Mouse (Mus musculus) kidney, adult 10 weeks (tissue): ENCODE results near the gene Kcnd1. TPM values are rescaled to one million over a fixed set of nuclear protein-coding genes. Genes with fewer than 3 reads are reported as not detected.

ENCODE experiments used
- polyA plus RNA-seq: library from polyadenylated mRNA; stranded (reverse); fragments of 350-450 nt; fragmentation: Illumina TruSeq; extraction: RNeasy Lipid Tissue Mini Kit (QIAGEN cat#74804); gene quantifications from one replicate; pipeline ENCODE4 v1.2.3, GENCODE M21; 2014; ENCODE audit warnings: low read depth, low replicate concordance

Kcnd1 gene
- polyA plus RNA-seq = not detected

GRCm38 (mm10) chrX:7821865-7822779 is at the start of gene Kcnd1:
TSS of gene Kcnd1 (plus strand) at chrX:7822289.

GRCm38 (mm10) chrX:7789542-7790136 is 32.5 kb upstream of the Kcnd1 start, which contains the start of gene Gripap1:
TSS of gene Gripap1 (plus strand) at chrX:7789765.

GRCm38 (mm10) chrX:7841163-7842162 is 19.4 kb downstream of the Kcnd1 start, which contains the start of gene Otud5:
TSS of gene Otud5 (plus strand) at chrX:7841364.

GRCm38 (mm10) chrX:7878007-7878419 is 55.9 kb downstream of the Kcnd1 start, which contains the start of gene Pim2:
TSS of gene Pim2 (plus strand) at chrX:7878262.

GRCm38 (mm10) chrX:7883841-7884567 is 61.9 kb downstream of the Kcnd1 start, which contains the start of gene Slc35a2:
TSS of gene Slc35a2 (plus strand) at chrX:7884028.

Other genes with a start within 250 kb of the Kcnd1 start
- not detected for gene Foxp3, start 248.6 kb upstream of the Kcnd1 start, polyA plus RNA-seq
- 0.12 TPM for gene Ppp1r3f, start 248.0 kb upstream of the Kcnd1 start, polyA plus RNA-seq
- 3.6 TPM for gene Ccdc22, start 216.8 kb upstream of the Kcnd1 start, polyA plus RNA-seq
- gene Cacna1f, start 215.2 kb upstream of the Kcnd1 start, polyA plus RNA-seq = not detected
- gene Syp, start 183.8 kb upstream of the Kcnd1 start, polyA plus RNA-seq = 2.7 TPM
- gene Prickle3, start 165.0 kb upstream of the Kcnd1 start, polyA plus RNA-seq = 2.5 TPM
- 24.5 TPM for gene Plp2, start 150.9 kb upstream of the Kcnd1 start, polyA plus RNA-seq
- 4.0 TPM for gene Magix, start 141.0 kb upstream of the Kcnd1 start, polyA plus RNA-seq
- gene Gpkow, start 125.2 kb upstream of the Kcnd1 start, polyA plus RNA-seq = 39.1 TPM
- 9.5 TPM for gene Wdr45, start 108.0 kb upstream of the Kcnd1 start, polyA plus RNA-seq
- not detected for gene Gm45208, start 100.0 kb upstream of the Kcnd1 start, polyA plus RNA-seq
- 13.1 TPM for gene Praf2, start 93.8 kb upstream of the Kcnd1 start, polyA plus RNA-seq
- gene Ccdc120, start 71.4 kb upstream of the Kcnd1 start, polyA plus RNA-seq = 2.9 TPM
- gene Tfe3, start 59.7 kb upstream of the Kcnd1 start, polyA plus RNA-seq = 4.9 TPM
- gene Gripap1, start 32.5 kb upstream of the Kcnd1 start, polyA plus RNA-seq = 15.7 TPM
- 22.2 TPM for gene Otud5, start 19.1 kb downstream of the Kcnd1 start, polyA plus RNA-seq
- 5.3 TPM for gene Pim2, start 56.0 kb downstream of the Kcnd1 start, polyA plus RNA-seq
- 6.8 TPM for gene Slc35a2, start 61.7 kb downstream of the Kcnd1 start, polyA plus RNA-seq
- 13.5 TPM for gene Pqbp1, start 77.0 kb downstream of the Kcnd1 start, polyA plus RNA-seq
- 3.1 TPM for gene Timm17b, start 77.1 kb downstream of the Kcnd1 start, polyA plus RNA-seq
- not detected for gene Gm10491, start 85.5 kb downstream of the Kcnd1 start, polyA plus RNA-seq
- not detected for gene Gm10490, start 87.3 kb downstream of the Kcnd1 start, polyA plus RNA-seq
- gene Pcsk1n, start 97.5 kb downstream of the Kcnd1 start, polyA plus RNA-seq = not detected
- gene Eras, start 106.3 kb downstream of the Kcnd1 start, polyA plus RNA-seq = not detected
- gene Hdac6, start 125.6 kb downstream of the Kcnd1 start, polyA plus RNA-seq = 6.0 TPM
- gene Gata1, start 155.8 kb downstream of the Kcnd1 start, polyA plus RNA-seq = not detected
- gene Glod5, start 196.2 kb downstream of the Kcnd1 start, polyA plus RNA-seq = 255 TPM